Mouse (Mus musculus): ENCODE data around the gene Erc1. TPM values are rescaled to one million over a fixed set of nuclear protein-coding genes. Genes with fewer than 3 reads are reported as not detected.

The Erc1 gene
- polyA plus RNA-seq, 1 experiment from 2014 or later: 35.7 TPM

DNA sequence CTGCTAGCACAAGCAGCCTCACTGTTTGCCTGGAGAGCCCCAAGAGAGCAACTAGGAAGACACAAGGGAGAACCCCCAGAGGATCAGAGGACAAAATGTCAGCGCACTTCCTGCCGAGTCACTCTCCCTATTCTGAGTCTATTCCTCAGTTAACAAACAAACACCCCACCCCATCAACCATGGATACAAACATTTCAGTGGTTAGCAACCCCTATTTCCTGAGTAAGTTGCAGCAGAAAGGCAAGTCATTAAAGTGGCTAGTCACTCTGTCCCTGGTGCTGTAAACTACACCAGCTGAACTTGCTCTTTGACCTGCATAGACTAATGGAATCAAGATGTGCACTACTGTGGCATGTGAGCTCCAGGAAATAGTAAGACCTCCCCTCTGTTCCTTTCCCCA is 212.3 kb downstream of the Erc1 start:
- no peaks in the 10 kb centered on the region for H3K4me1 ChIP-seq
- ATAC-seq (ENCODE audit: low FRiP score, low read depth): no peak
- WGBS: 55% methylated on average over 2 of the region's 2 CpGs
- no peak overlapping the region for H3K9ac ChIP-seq
- no peaks in the 10 kb centered on the region for H3K9me3 ChIP-seq
- no peaks in the 10 kb centered on the region for H3K27me3 ChIP-seq (replicated peaks)
- no peak overlapping the region for H3K4me3 ChIP-seq
- no peak overlapping the region for H3K27ac ChIP-seq
- H3K4me2 ChIP-seq (replicated peaks): no peak overlapping the region
- H3K36me3 ChIP-seq: no peaks in the 10 kb centered on the region

DNA sequence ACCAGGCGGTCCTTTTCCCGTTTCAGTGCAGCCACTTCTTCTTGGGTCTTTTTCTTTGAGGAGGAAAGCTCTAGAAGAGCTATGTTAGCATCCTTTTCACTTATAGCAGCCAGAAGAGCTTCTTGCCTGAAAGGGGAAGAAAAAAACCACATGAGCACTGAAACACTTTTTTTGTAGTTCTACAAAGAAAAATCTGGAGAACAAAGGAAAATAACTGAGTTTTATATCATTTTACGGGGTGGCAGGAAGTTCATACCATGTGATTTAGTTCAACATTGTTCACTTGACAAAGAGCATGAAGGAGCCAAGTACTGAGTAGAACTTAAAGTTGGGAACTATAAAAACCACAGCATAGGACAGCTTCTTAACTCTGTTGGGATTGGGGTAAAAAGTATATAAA is 217.3 kb downstream of the Erc1 start:
- Histone ChIP-seq H3K4me3 (no peak overlapping the region), H3K4me2 (replicated peaks) (no peak overlapping the region), H3K9ac (no peak overlapping the region), H3K27ac (no peak overlapping the region), H3K4me1 (no peaks in the 10 kb centered on the region), H3K9me3 (no peaks in the 10 kb centered on the region), H3K36me3 (peaks cover 8% of the 10 kb centered on the region; the same call in 1 of the 2 replicates), H3K27me3 (replicated peaks) (no peaks in the 10 kb centered on the region)
- no peak for ATAC-seq (ENCODE audit: low FRiP score, low read depth)
- WGBS: 86% methylated on average over 3 of the region's 3 CpGs

DNA sequence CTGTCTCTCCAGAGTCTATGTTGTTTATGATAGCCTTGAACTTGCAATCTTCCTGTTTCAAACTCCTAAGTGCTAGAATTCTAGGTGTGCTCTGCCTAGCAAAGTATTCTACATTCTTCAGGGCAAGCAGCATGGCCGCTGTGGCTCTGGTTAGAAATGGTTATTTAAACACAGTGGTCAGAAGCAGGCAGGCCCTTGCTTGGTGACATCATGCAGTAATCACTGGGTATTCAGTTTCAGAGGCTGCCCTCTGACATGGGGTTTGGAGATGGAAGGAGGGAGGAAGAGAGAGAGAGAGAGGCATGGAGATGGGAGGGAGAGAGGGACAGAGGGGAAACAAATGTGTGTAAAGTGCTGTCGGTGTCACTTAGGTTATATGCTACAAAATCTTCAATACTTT is 246.6 kb downstream of the Erc1 start:
- WGBS: 76% methylated on average over 2 of the region's 2 CpGs
- H3K27ac ChIP-seq: no peak overlapping the region
- no peak for ATAC-seq (ENCODE audit: low FRiP score, low read depth)

DNA sequence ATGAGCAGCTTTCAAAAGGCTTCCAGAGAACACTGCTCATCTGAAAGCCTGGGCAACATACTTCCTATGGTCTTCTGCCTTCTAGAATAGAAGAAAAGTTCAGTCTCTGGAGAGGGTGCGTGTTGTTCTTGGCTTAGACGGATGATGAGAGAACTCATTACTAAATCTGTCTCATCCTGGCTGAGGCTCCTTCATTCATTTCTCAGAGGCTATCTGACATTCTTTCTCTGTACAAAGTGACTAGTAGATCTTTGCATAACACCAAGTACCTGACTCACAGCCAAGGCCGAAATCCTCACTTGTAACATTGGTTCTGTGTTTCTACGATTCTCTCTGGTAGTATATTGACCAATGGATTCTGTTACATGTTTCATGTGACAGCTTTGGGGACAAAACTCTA is 252.5 kb downstream of the Erc1 start:
- Histone ChIP-seq H3K4me2 (replicated peaks) (no peak overlapping the region), H3K9me3 (no peaks in the 10 kb centered on the region), H3K36me3 (peaks cover 5% of the 10 kb centered on the region; the same call in 1 of the 2 replicates), H3K27ac (no peak overlapping the region), H3K4me3 (no peak overlapping the region), H3K27me3 (replicated peaks) (no peaks in the 10 kb centered on the region), H3K9ac (no peak overlapping the region), H3K4me1 (no peaks in the 10 kb centered on the region)
- 98% methylated on average over 4 of the region's 4 CpGs for WGBS
- ATAC-seq (ENCODE audit: low FRiP score, low read depth): no peak

More for the DNA sequence above, 246.6 kb downstream of the Erc1 start:
- H3K4me3 ChIP-seq: no peak overlapping the region
- no peaks in the 10 kb centered on the region for H3K4me1 ChIP-seq
- no peak overlapping the region for H3K4me2 ChIP-seq (replicated peaks)
- H3K27me3 ChIP-seq (replicated peaks): no peaks in the 10 kb centered on the region
- H3K9me3 ChIP-seq: no peaks in the 10 kb centered on the region
- H3K9ac ChIP-seq: no peak overlapping the region
- H3K36me3 ChIP-seq: no peaks in the 10 kb centered on the region

DNA sequence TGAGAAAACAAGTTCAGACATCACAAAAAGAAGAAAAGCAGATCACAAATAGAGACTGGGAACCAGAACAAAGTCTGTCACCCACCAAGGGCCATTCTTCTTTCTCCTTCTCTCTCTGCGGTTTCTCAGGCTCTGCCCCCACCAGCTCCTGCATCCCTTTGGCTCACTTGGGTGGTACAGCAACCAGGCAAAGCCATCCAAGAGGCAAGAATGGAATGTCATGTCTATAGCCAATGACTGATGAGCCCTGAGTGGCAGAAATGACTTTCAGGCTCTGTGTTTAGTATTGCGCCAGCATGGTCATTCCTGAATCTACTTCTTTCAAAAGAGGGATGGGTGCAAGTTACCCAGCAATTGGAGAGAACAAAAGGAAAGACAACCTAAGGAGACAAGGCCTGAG is 257.1 kb downstream of the Erc1 start:
- Histone ChIP-seq H3K9me3 (no peaks in the 10 kb centered on the region), H3K27me3 (replicated peaks) (no peaks in the 10 kb centered on the region), H3K9ac (no peak overlapping the region), H3K27ac (no peak overlapping the region), H3K4me2 (replicated peaks) (no peak overlapping the region), H3K36me3 (peaks cover 5% of the 10 kb centered on the region; the same call in 1 of the 2 replicates), H3K4me1 (peaks cover 4% of the 10 kb centered on the region), H3K4me3 (no peak overlapping the region)
- no peak for ATAC-seq (ENCODE audit: low FRiP score, low read depth)
- 66% methylated on average over 2 of the region's 2 CpGs for WGBS

DNA sequence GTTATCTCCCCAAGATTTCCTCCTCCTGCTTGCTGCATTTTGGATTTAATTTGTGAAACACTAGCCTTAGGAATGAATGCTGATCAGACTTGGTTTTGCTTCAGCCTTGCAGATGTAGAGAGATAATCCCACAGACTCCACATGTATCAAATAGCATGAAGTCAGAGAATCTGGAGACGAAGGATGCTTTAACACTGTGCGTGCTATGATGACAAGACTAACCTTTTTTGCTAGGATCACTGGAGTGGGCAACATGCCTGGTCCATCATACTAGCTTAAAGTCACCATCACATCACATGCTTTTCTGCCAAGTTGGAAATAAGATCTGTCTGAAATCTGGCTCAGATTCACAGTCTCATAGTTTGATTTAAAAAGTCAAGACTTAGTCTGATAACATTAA is 260.1 kb downstream of the Erc1 start:
- no peak overlapping the region for H3K4me2 ChIP-seq (replicated peaks)
- peaks cover 4% of the 10 kb centered on the region for H3K4me1 ChIP-seq
- no peak overlapping the region for H3K27ac ChIP-seq
- H3K4me3 ChIP-seq: no peak overlapping the region
- H3K36me3 ChIP-seq: no peaks in the 10 kb centered on the region; the same call in 1 of the 2 replicates
- no peaks in the 10 kb centered on the region for H3K27me3 ChIP-seq (replicated peaks)
- no peaks in the 10 kb centered on the region for H3K9me3 ChIP-seq
- no peak overlapping the region for H3K9ac ChIP-seq
- no peak for ATAC-seq (ENCODE audit: low FRiP score, low read depth)
- WGBS: 87% methylated on average over 2 of the region's 2 CpGs

DNA sequence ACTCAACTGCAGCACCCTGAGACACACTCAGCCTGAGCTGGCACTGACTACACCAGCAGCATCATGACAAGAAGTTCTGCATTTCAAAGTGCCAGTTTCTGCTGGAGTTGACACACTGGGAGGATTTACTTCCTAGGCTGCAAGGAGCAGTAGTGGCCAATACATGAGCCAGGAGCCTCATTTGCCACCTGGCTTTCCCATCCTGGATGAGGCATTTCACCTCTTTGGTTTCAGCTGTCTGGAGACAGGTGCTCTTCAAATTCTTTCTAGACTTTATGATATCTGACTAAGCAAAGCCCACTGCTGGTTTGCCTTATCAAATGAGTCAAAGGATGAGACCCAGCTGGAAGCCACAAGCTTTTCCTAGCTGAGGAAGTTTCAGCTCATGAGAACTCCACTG is 260.5 kb downstream of the Erc1 start:
- Histone ChIP-seq H3K9me3 (no peaks in the 10 kb centered on the region), H3K4me1 (peaks cover 4% of the 10 kb centered on the region), H3K4me3 (no peak overlapping the region), H3K4me2 (replicated peaks) (no peak overlapping the region), H3K27ac (no peak overlapping the region), H3K27me3 (replicated peaks) (no peaks in the 10 kb centered on the region), H3K9ac (no peak overlapping the region), H3K36me3 (no peaks in the 10 kb centered on the region; the same call in 1 of the 2 replicates)
- no peak for ATAC-seq (ENCODE audit: low FRiP score, low read depth)

DNA sequence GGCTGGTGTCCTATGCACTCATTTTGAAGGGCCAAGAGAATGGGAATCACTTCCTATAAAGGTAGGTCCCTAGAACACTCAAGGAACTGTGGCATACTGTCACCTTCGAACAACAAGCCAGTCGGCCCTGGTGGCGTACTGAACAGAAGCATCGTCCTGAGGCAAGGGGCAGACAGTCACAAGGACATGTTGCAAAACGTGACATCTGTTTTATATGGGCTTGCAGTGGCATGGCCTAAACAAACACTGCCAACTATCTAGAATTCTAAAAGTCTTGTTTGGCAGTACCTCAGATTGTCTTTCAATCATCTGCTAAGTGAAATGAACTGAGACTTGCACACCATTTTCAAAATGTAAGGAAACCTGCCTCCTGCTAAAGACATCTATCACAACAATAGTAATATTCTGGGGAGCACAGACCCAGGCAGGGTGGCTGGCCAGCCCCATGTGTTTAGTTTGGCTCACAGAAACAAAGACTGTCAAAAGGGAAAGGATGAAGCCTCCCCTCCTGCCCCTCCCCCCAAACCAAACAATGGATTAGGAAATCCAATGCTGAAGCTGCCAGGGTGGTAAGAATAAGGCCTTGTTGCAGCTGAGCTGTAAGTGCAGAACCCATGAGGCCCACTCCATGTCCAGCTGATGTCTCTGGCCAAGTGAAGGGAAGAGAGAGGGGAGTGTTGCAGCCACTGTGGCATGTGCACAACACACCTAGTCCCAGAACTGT is 262.2 kb downstream of the Erc1 start:
- WGBS: 76% methylated on average over 5 of the region's 5 CpGs
- Histone ChIP-seq H3K4me3 (no peak overlapping the region), H3K4me1 (peaks cover 4% of the 10 kb centered on the region), H3K9ac (no peak overlapping the region), H3K9me3 (no peaks in the 10 kb centered on the region), H3K27me3 (replicated peaks) (no peaks in the 10 kb centered on the region), H3K36me3 (no peaks in the 10 kb centered on the region), H3K4me2 (replicated peaks) (no peak overlapping the region), H3K27ac (no peak overlapping the region)
- no peak for ATAC-seq (ENCODE audit: low FRiP score, low read depth)

DNA sequence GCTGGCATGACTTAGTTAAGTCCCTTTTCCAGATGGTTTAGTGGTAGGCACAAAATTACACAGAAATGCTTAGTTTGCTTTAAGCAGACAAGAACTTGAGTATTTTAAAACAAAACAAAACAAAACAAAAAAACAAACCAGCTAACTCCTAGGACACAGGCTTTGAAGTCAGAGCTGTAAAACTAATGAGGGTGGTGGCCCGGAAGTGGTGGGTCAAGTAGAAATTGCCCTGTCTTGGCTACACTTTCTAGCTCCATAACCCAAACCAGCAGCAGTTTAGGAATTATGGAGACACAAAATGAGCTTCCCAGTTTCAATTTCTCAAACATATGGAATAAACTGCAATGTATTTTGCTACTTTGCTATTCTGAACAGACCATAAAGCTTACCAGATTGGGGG is 263.9 kb downstream of the Erc1 start:
- H3K4me1 ChIP-seq: peaks cover 4% of the 10 kb centered on the region
- H3K4me2 ChIP-seq (replicated peaks): no peak overlapping the region
- no peak overlapping the region for H3K4me3 ChIP-seq
- no peaks in the 10 kb centered on the region for H3K9me3 ChIP-seq
- H3K9ac ChIP-seq: no peak overlapping the region
- ATAC-seq (ENCODE audit: low FRiP score, low read depth): no peak
- H3K27ac ChIP-seq: no peak overlapping the region
- no peaks in the 10 kb centered on the region for H3K27me3 ChIP-seq (replicated peaks)
- 13% methylated on average over 1 of the region's 1 CpGs for WGBS
- H3K36me3 ChIP-seq: no peaks in the 10 kb centered on the region

DNA sequence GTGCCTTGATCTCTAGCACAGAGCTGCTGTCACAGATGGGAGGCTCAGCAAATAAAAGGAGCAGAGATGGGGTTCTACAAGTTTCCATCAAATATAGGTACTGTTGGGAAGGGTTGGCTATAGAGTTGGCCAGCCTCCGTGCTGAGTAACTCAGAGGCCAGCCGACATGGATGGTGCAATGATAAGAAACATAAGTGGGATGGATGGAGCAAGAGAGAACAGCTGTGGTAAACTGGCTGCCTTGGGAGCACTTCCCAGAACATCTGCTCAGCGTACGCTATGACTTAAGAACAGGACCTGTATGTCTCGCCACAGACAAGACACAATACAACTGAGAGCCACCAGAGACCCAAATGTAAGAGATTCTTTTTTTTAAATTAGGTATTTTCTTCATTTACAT is 264.8 kb downstream of the Erc1 start:
- H3K27me3 ChIP-seq (replicated peaks): no peaks in the 10 kb centered on the region
- 93% methylated on average over 5 of the region's 5 CpGs for WGBS
- ATAC-seq (ENCODE audit: low FRiP score, low read depth): no peak
- H3K4me2 ChIP-seq (replicated peaks): no peak overlapping the region
- no peaks in the 10 kb centered on the region for H3K36me3 ChIP-seq
- no peaks in the 10 kb centered on the region for H3K9me3 ChIP-seq
- peaks cover 4% of the 10 kb centered on the region for H3K4me1 ChIP-seq
- H3K27ac ChIP-seq: no peak overlapping the region
- H3K9ac ChIP-seq: no peak overlapping the region
- H3K4me3 ChIP-seq: no peak overlapping the region

DNA sequence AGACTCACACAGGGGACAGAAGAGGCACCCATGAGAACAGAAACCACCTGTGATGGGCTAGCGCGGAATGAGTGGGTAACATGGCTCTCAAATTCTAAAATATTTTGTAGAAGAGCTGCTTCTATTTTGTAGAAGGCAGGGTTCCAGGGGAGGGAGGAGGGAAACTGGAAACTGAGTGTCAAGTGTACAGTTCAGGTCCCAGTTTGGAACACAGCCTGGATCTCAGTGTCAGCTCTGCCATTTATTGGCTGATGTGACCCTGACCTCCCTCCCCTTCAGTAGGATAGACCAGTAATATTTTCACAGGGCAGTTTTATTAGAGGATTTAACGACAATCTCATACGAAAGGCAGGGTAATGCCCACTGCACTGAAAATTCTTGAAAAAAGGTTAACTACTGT is 271.3 kb downstream of the Erc1 start:
- peaks cover 27% of the 10 kb centered on the region for H3K36me3 ChIP-seq
- no peak overlapping the region for H3K4me3 ChIP-seq
- H3K4me1 ChIP-seq: no peaks in the 10 kb centered on the region
- H3K27me3 ChIP-seq (replicated peaks): no peaks in the 10 kb centered on the region
- H3K9ac ChIP-seq: no peak overlapping the region
- no peak for ATAC-seq (ENCODE audit: low FRiP score, low read depth)
- H3K4me2 ChIP-seq (replicated peaks): no peak overlapping the region
- 94% methylated on average over 4 of the region's 4 CpGs for WGBS
- H3K9me3 ChIP-seq: no peaks in the 10 kb centered on the region
- no peak overlapping the region for H3K27ac ChIP-seq

DNA sequence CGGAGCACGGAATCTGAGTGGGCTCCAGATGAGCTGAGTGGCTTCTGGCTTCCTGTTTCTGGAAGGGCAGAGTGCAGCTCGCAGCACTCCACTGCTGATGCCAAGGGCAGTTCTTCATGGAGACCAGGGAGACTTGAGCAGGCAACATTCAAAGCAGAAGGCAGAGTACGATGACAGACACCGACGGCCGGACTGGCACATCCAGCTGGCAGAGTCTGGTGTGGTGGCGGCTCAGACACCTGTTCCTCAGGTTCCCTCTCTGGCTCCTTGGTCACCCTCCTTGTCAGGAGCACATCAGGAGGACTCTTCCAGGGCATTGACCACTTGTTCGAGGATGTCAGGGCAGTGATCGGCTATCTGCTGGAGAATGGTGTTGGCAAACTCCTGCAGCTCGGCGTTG is 272.6 kb downstream of the Erc1 start:
- Histone ChIP-seq H3K27me3 (replicated peaks) (no peaks in the 10 kb centered on the region), H3K9me3 (no peaks in the 10 kb centered on the region), H3K4me2 (replicated peaks) (no peak overlapping the region), H3K4me1 (no peaks in the 10 kb centered on the region), H3K4me3 (no peak overlapping the region), H3K36me3 (peaks cover 27% of the 10 kb centered on the region), H3K27ac (no peak overlapping the region), H3K9ac (no peak overlapping the region)
- ATAC-seq (ENCODE audit: low FRiP score, low read depth): no peak
- 96% methylated on average over 12 of the region's 12 CpGs for WGBS

DNA sequence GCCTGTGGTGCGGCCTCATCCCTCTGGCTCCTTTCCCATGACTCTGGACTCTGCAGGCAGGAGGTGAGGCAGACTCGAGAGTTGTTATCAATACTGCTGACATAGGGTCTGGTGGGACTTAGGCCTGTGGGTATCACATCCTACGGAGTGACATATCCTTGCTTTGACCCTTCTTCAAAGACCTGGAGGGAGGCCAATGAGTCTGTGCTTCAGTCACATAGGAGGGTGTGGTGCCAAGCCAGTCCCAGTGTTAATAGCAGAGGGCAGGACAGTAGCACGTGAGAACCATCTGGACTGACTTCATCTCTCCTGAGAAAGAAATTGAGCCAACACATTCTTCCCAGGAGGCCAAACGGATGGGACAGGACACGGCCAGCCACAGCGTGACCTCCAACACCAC is 275.7 kb downstream of the Erc1 start:
- Histone ChIP-seq H3K4me3 (no peak overlapping the region), H3K27ac (no peak overlapping the region), H3K9ac (no peak overlapping the region), H3K9me3 (no peaks in the 10 kb centered on the region), H3K36me3 (peaks cover 27% of the 10 kb centered on the region), H3K4me2 (replicated peaks) (no peak overlapping the region), H3K27me3 (replicated peaks) (no peaks in the 10 kb centered on the region), H3K4me1 (no peaks in the 10 kb centered on the region)
- 83% methylated on average over 7 of the region's 7 CpGs for WGBS
- ATAC-seq (ENCODE audit: low FRiP score, low read depth): no peak
